Mouse (Mus musculus) A20 (cell line): ENCODE data around the gene Adgrg3.
A peak's percentile ranks its signal among the peaks of the same experiment; 100 is the strongest.

Source experiments
- DNase-seq: peaks from one replicate; pipeline ENCODE4 v3.0.0-alpha.2; 2011; ENCODE audit warnings: low read depth, low spot score

Gene Adgrg3

GRCm38 (mm10) chr8:95080381-95081341 lies 63.2 kb downstream of the Adgrg3 start, which contains the start of gene Katnb1:
Katnb1 (plus strand) TSS chr8:95081186.
- peak; percentile 100 for DNase-seq

DNA sequence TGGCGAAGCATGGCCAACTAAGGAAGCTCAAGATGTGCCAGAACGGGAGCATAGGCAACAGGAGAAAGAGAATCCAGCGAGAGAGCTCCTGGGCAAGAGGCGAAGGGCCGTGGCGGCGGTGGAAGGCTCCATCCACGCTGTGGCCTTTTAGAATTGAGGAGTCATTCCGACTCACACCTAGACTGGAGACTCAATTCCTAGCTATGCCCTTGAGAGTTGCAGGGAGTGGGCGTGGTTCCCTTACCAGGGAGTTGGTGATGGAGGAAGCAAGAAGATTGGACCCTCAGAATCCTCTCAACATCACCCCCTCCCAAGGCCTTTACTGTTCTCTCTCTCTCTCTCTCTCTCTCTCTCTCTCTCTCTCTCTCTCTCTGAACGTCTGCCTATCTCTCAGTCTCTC lies 64.2 kb downstream of the Adgrg3 start:
- DNase-seq: no peak

- no peak for DNase-seq
These were observed 66.8 kb downstream of the Adgrg3 start for GRCm38 (mm10) chr8:95084261-95084660.

DNA sequence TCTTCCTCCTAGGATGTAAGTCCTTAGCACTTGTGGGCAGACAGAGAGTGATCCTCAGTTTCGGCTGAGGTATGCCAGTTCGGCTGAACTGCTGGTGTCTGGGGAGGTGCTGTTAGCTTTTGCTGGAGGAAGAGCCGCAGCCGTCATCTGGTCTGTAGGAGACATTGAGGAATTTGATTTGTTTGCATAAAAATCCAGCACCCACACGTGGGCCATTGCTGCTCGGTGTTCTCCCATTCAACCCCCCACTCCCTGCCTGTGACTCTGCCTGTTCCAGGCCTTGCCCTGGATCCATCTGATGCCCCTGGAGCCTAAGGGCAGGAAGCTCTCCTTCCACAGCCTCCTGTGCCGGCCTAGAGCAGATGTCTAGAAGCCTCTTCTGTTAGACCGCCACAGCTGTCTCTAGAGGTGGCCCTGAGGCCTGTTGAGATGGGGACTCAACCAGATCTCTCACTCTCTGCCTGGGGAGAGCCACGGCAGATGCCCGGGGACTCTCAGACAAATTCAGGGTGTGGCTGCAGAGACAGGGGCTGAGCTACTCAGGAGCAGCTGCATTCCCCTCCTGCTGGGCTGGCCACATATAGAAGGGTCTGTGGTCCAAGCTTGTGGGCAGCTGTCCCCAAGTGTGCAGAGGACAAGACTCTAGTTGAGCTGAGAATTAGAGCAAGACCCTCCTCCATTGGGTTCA lies 67.4 kb downstream of the Adgrg3 start:
- no peak for DNase-seq

- DNase-seq: no peak
These were observed 68.1 kb downstream of the Adgrg3 start for GRCm38 (mm10) chr8:95085432-95086141.

- DNase-seq: no peak
These were observed 76.1 kb downstream of the Adgrg3 start for GRCm38 (mm10) chr8:95093574-95093973.
